Mouse (Mus musculus): ENCODE data around the gene Cpm.

DNA sequence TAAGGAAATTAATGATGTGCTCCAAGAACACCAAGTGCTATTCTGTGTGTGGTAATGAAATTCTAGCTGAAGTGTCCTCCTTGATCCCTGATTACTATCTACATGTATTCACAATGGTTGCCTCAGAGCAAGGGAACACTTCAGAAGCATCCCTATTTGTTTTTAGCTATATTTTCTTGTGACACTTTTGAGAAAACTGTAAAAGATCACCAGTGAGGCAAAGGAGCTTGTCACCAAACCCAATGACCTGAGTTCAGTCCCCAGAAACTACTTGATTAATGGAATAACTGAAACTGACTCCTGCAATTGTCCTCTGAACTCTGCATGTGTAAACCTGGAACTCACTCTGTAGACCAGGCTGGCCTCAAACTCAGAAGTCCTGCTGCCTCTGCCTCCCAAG is 5.9 kb upstream of the Cpm start:
- TF ChIP-seq CTCF (IDR thresholded peaks at IDR 0.05; ENCODE audit: low read depth) (no peak), EP300 (IDR thresholded peaks at IDR 0.05; ENCODE audit: low read depth) (no peak)

Measured in liver, embryonic 14.5 days (tissue).